Mouse (Mus musculus): Measurements from ENCODE around the gene Foxd4. TPM values are rescaled to one million over a fixed set of nuclear protein-coding genes. Genes with fewer than 3 reads are reported as not detected.

Foxd4 gene
- polyA plus RNA-seq (2012; rRNA removed), result not detected in 2 replicates

- DNase-seq (ENCODE audit: low spot score), result no peak
Measured at GRCm38 (mm10) chr19:24900581-24901220, at the start of gene Foxd4. Foxd4 (minus strand) TSS chr19:24901197.

GRCm38 (mm10) chr19:24945521-24946262 is 44.7 kb upstream of the Foxd4 start:
- DNase-seq (ENCODE audit: low spot score), result no peak

GRCm38 (mm10) chr19:24937084-24937483 is 36.1 kb upstream of the Foxd4 start:
- DNase-seq (ENCODE audit: low spot score), result no peak

GRCm38 (mm10) chr19:24929041-24929440 is 28.0 kb upstream of the Foxd4 start:
- DNase-seq (ENCODE audit: low spot score), result no peak

- DNase-seq (ENCODE audit: low spot score), result no peak
Measured at GRCm38 (mm10) chr19:24920866-24921265, 19.9 kb upstream of the Foxd4 start.

- no peak for DNase-seq (ENCODE audit: low spot score)
Measured at GRCm38 (mm10) chr19:24908385-24909155, 7.6 kb upstream of the Foxd4 start.

GRCm38 (mm10) chr19:24907655-24908054 is 6.7 kb upstream of the Foxd4 start:
- DNase-seq (ENCODE audit: low spot score), result no peak

- DNase-seq (ENCODE audit: low spot score), result no peak
Measured at GRCm38 (mm10) chr19:24902821-24903220, 1.8 kb upstream of the Foxd4 start.

GRCm38 (mm10) chr19:24902256-24902655 is 1.3 kb upstream of the Foxd4 start:
- no peak for DNase-seq (ENCODE audit: low spot score)

- no peak for DNase-seq (ENCODE audit: low spot score)
Measured at GRCm38 (mm10) chr19:24901666-24902065, 669 bp upstream of the Foxd4 start.

- no peak for DNase-seq (ENCODE audit: low spot score)
Measured at GRCm38 (mm10) chr19:24899578-24900544, 1.1 kb downstream of the Foxd4 start.

GRCm38 (mm10) chr19:24898737-24899577 is 2.0 kb downstream of the Foxd4 start:
- DNase-seq (ENCODE audit: low spot score), result no peak

- no peak for DNase-seq (ENCODE audit: low spot score)
Measured at GRCm38 (mm10) chr19:24897896-24898736, 2.9 kb downstream of the Foxd4 start.

- no peak for DNase-seq (ENCODE audit: low spot score)
Measured at GRCm38 (mm10) chr19:24897006-24897895, 3.7 kb downstream of the Foxd4 start.

GRCm38 (mm10) chr19:24896536-24896935 is 4.5 kb downstream of the Foxd4 start:
- DNase-seq (ENCODE audit: low spot score), result no peak

GRCm38 (mm10) chr19:24886888-24887287 is 14.1 kb downstream of the Foxd4 start:
- DNase-seq (ENCODE audit: low spot score), result no peak

GRCm38 (mm10) chr19:24885504-24885903 is 15.5 kb downstream of the Foxd4 start:
- no peak for DNase-seq (ENCODE audit: low spot score)

- no peak for DNase-seq (ENCODE audit: low spot score)
Measured at GRCm38 (mm10) chr19:24881237-24881636, 19.8 kb downstream of the Foxd4 start.

Data from urinary bladder, adult 2 months (tissue).